Mouse (Mus musculus): Measurements from ENCODE around the gene Gm21060.
"Not testable (repeated sequence)": the region's sequence is repeated elsewhere in the genome, so short reads cannot be mapped to it uniquely, and the experiment has no call there.

- TF ChIP-seq GATA1, TAL1 (IDR thresholded peaks at IDR 0.05; ENCODE audit: low read length): not testable (repeated sequence)
Observed at GRCm38 (mm10) chr19:61285033-61285432, 11.8 kb downstream of the Gm21060 start.
